Mouse (Mus musculus): ENCODE measurements around the gene Dok3.

DNA sequence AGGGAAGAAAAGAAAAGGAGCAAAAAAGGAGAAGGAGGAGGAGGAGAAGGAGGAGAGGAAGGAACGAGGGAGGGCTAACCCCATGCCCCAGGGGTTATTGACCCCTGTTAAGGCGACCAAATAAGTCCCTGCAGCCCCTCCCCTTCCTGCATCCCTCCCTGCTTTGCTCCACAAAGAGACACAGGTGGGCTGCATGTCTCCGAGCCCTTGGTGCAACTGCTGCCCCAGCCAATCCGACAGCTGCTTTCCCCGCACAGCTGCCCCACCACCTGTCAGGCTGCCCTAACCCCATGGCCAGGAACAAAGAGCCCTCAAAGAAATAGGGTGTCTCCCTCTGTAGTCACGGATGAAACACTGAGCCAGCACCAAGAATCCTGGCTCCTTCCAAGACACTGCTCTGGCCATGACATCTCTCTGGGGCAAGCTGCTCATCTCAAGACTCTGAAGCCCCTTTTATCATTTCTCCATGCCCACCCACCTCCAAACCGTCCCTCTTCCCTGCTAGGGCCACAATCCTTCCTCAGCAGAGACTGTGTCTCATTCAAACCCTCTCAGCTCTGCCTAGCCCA, 44.5 kb downstream of the Dok3 start:
- TF ChIP-seq EP300 (IDR thresholded peaks at IDR 0.05): no peak
- TF ChIP-seq CTCF (IDR thresholded peaks at IDR 0.05): no peak

All from lung, postnatal 0 days (tissue).